Mouse (Mus musculus): ENCODE measurements around the gene Lbh.

DNA sequence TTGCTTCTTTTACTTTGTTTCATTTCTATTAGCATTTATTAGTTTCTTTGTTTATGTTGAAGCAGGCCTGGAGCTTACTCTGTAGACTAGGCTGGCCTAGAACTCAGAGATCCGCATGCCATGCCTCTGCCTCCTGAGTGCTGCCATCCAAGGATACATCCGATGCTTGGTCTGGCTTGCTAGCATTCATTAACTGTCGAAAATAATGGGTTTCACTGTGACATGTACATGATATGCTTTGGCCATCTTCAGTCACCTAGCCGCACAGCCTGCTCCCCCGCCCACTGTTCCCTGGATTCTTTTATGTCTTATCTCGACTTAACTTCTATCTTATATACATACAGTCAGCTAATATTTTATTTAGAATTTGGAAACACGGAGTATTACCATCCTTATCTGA, 21.0 kb upstream of the Lbh start:
- TF ChIP-seq POLR2A (IDR thresholded peaks at IDR 0.05; ENCODE audit: insufficient read depth, low read length), result no peak
- no peak for TF ChIP-seq EP300 (IDR thresholded peaks at IDR 0.05; ENCODE audit: insufficient read depth, low read depth, low read length)

All from ES-Bruce4 (cell line).